Mouse (Mus musculus): ENCODE data around the gene Aktip. TPM values are rescaled to one million over a fixed set of nuclear protein-coding genes. Genes with fewer than 3 reads are reported as not detected.
A peak's percentile ranks its signal among the peaks of the same experiment; 100 is the strongest.

Gene Aktip
- polyA plus RNA-seq, 1 experiment from 2014 or later = 125 TPM

DNA sequence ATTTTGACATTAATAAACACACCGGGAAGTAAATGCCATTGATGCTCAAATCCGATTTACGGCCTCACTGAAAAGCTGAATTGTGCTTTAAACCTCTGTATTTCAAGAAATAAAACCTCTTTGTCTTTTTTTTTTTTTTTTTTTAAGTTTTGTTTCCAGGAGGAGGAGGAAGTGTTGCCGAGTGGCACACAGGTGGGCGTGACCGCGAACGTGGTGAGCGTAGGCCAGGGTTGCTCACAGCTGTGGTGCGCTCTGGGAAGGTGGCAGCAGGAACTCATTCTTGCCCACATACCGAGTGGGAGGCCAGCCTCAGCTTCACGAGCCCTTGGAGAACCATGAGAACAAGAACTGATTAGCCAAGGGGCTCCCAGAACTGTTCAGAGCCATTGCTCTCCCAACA is 13.4 kb downstream of the Aktip start:
- Histone ChIP-seq H3K9me3 (peaks cover 14% of the 10 kb centered on the region; the same call in 1 of the 2 replicates), H3K4me2 (no peak overlapping the region), H3K4me3 (no peak overlapping the region), H3K27ac (no peak overlapping the region), H3K4me1 (replicated peaks) (peaks cover 5% of the 10 kb centered on the region), H3K27me3 (peaks cover 21% of the 10 kb centered on the region), H3K36me3 (no peaks in the 10 kb centered on the region), H3K9ac (no peak overlapping the region)
- WGBS = 81% methylated on average over 12 of the region's 12 CpGs
- no peak for ATAC-seq (ENCODE audit: low FRiP score)

DNA sequence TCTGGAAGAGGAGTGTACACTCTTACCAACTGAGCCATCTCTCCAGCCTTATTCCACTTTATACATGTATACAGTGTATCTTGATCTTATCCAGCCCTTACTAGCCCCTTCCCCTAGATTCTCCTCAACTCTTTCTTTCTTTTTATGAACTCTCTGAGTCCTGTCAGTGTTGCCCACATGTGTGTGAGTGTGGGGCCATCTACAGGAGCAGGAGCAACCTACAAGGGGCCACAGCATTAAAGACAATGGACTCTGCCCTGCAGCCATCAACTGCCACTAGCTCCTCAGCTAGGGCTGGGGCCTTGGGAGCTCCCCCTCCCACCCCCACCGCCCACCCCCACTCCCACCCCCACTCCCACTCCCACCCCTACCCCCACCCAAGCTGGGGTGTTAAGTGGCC is 22.1 kb downstream of the Aktip start:
- H3K4me2 ChIP-seq = no peak overlapping the region
- 0 out of 2 replicates have a peak, but pooled peaks cover 3% of the 10 kb centered on the region for H3K4me1 ChIP-seq (replicated peaks)
- 0 out of 2 replicates have a peak, but pooled peaks cover 8% of the 10 kb centered on the region for H3K27me3 ChIP-seq
- H3K9ac ChIP-seq = no peak overlapping the region
- H3K36me3 ChIP-seq = no peaks in the 10 kb centered on the region
- H3K9me3 ChIP-seq = no peaks in the 10 kb centered on the region
- H3K27ac ChIP-seq = no peak overlapping the region
- no peak overlapping the region for H3K4me3 ChIP-seq
- 50% methylated on average over 1 of the region's 1 CpGs for whole genome bisulfite sequencing
- no peak for ATAC-seq (ENCODE audit: low FRiP score)

DNA sequence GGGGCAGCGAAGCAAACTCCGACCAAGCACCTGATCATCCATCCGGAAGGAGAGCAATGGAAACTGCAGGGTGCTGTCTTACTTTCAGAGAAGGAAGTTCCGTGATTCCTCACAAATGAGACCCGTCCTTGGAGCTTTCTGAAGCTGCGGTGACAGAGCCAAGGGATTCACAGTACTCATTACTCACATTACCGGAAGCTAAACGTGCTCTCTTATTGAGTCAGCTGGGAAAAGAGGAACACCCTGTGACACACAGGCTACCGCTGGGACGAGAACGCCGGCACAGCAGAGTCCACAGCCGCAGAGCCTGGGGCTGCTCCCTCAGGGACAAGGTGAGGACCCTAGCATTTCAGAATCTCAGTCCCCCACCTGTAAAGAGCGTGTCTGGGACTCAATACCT is 23.6 kb downstream of the Aktip start:
- WGBS = 67% methylated on average over 14 of the region's 14 CpGs
- peaks cover 14% of the 10 kb centered on the region for H3K4me1 ChIP-seq (replicated peaks)
- no peaks in the 10 kb centered on the region for H3K9me3 ChIP-seq
- H3K9ac ChIP-seq = no peak overlapping the region
- H3K4me2 ChIP-seq = no peak overlapping the region
- 0 out of 2 replicates have a peak, but pooled peaks cover 8% of the 10 kb centered on the region for H3K27me3 ChIP-seq
- no peak for ATAC-seq (ENCODE audit: low FRiP score)
- H3K36me3 ChIP-seq = no peaks in the 10 kb centered on the region
- no peak overlapping the region for H3K4me3 ChIP-seq
- no peak overlapping the region for H3K27ac ChIP-seq

DNA sequence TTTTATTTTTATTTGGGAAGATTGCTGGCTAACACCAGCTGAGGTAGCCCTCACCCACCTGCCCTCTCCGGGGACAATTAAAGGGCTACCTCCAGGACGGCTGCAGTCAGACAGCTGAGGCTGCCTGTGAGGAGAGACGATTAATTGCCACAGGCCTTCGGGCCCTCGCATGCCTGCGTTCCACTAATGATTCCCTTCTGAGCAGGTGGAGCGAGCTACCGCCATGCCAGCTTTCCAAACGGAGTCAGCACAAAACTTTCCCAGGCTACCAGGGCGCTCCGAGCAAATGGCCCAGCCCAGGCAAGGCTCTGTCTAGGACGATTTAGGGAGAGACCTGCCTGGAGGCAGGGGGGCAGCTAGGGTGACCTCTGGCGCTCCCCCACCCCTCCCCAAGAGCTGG is 28.2 kb downstream of the Aktip start:
- H3K27ac ChIP-seq = 0 out of 2 replicates have a peak overlapping the region, but pooled peaks have one; percentile 55
- no peaks in the 10 kb centered on the region for H3K9me3 ChIP-seq
- H3K4me3 ChIP-seq = no peak overlapping the region
- H3K4me1 ChIP-seq (replicated peaks) = peaks cover 28% of the 10 kb centered on the region
- H3K4me2 ChIP-seq = peak overlapping the region; percentile 42
- H3K36me3 ChIP-seq = no peaks in the 10 kb centered on the region
- peak overlapping the region; percentile 8; the same call in 1 of the 2 replicates for H3K9ac ChIP-seq
- peaks cover 16% of the 10 kb centered on the region; the same call in 1 of the 2 replicates for H3K27me3 ChIP-seq
- ATAC-seq (ENCODE audit: low FRiP score) = peak; percentile 59; the same call in 1 of the 2 replicates
- 32% methylated on average over 13 of the region's 13 CpGs for WGBS

DNA sequence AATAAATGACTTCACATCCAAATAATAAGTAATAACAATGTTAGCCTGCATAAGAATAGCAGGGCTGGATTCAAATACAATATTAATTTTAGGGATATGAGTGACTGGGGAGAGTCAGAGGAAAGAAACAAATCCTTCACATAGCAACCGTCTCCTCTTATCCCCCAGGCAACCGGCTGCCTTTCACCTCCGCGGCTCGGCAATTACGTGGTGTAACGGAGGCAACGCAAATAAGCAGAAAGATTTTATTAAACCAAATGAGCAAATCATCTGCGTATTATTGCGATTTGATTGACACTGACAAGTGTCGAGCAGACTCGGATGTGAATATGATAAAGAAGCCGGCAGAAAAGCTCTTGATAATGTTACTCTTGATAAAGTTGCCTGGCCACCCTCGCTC is 28.9 kb downstream of the Aktip start:
- Histone ChIP-seq H3K4me2 (peak overlapping the region; percentile 42), H3K9me3 (no peaks in the 10 kb centered on the region), H3K9ac (0 out of 2 replicates have a peak overlapping the region, but pooled peaks have one; percentile 5), H3K27me3 (peaks cover 11% of the 10 kb centered on the region; the same call in 1 of the 2 replicates), H3K4me1 (replicated peaks) (peaks cover 25% of the 10 kb centered on the region), H3K27ac (peak overlapping the region; percentile 52; the same call in 1 of the 2 replicates), H3K4me3 (no peak overlapping the region; the same call in 1 of the 2 replicates), H3K36me3 (no peaks in the 10 kb centered on the region)
- 19% methylated on average over 14 of the region's 14 CpGs for WGBS
- 0 out of 2 replicates have a peak, but pooled peaks have one; percentile 60 for ATAC-seq (ENCODE audit: low FRiP score)

GRCm38 (mm10) chr8:91170152-91170551 is 29.6 kb downstream of the Aktip start:
- no peak overlapping the region for H3K4me3 ChIP-seq
- H3K4me2 ChIP-seq = no peak overlapping the region
- ATAC-seq (ENCODE audit: low FRiP score) = no peak
- peaks cover 25% of the 10 kb centered on the region for H3K4me1 ChIP-seq (replicated peaks)
- peaks cover 11% of the 10 kb centered on the region; the same call in 1 of the 2 replicates for H3K27me3 ChIP-seq
- no peaks in the 10 kb centered on the region for H3K36me3 ChIP-seq
- no peak overlapping the region for H3K9ac ChIP-seq
- no peak overlapping the region for H3K27ac ChIP-seq
- H3K9me3 ChIP-seq = peaks cover 3% of the 10 kb centered on the region; the same call in 1 of the 2 replicates
- 84% methylated on average over 6 of the region's 6 CpGs for WGBS

GRCm38 (mm10) chr8:91159959-91160800 is 39.6 kb downstream of the Aktip start:
- no peak overlapping the region for H3K4me3 ChIP-seq
- peaks cover 10% of the 10 kb centered on the region for H3K4me1 ChIP-seq (replicated peaks)
- no peak overlapping the region for H3K4me2 ChIP-seq
- no peaks in the 10 kb centered on the region for H3K36me3 ChIP-seq
- H3K27ac ChIP-seq = no peak overlapping the region
- H3K9me3 ChIP-seq = peaks cover 3% of the 10 kb centered on the region; the same call in 1 of the 2 replicates
- ATAC-seq (ENCODE audit: low FRiP score) = 0 out of 2 replicates have a peak, but pooled peaks have one; percentile 36
- no peak overlapping the region for H3K9ac ChIP-seq
- no peaks in the 10 kb centered on the region for H3K27me3 ChIP-seq
- WGBS = 38% methylated on average over 15 of the region's 15 CpGs

DNA sequence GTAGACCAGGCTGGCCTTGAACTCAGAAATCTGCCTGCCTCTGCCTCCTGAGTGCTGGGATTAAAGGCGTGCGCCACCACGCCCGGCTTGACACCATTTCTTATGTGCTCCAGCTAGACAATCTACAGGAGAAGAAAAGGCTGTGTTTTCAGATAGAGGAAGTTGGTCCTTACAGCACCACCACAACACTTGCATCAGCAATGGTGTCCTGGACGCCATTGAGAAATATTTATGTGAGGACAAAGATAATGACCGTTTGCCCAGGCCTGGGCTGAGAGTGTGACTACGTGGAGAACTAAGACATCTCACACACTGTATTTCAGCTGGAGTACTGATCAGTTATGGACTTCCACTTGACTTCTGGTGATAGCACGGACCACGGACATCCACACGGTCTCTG is 41.2 kb downstream of the Aktip start:
- Histone ChIP-seq H3K27ac (no peak overlapping the region), H3K36me3 (no peaks in the 10 kb centered on the region), H3K9ac (no peak overlapping the region), H3K4me3 (no peak overlapping the region), H3K27me3 (no peaks in the 10 kb centered on the region), H3K9me3 (no peaks in the 10 kb centered on the region), H3K4me2 (no peak overlapping the region), H3K4me1 (replicated peaks) (peaks cover 10% of the 10 kb centered on the region)
- ATAC-seq (ENCODE audit: low FRiP score) = no peak
- WGBS = 95% methylated on average over 10 of the region's 10 CpGs

- Histone ChIP-seq H3K27me3 (no peaks in the 10 kb centered on the region), H3K9ac (no peak overlapping the region), H3K4me2 (no peak overlapping the region), H3K4me3 (no peak overlapping the region), H3K4me1 (replicated peaks) (peaks cover 1% of the 10 kb centered on the region), H3K9me3 (0 out of 2 replicates have a peak, but pooled peaks cover 3% of the 10 kb centered on the region), H3K36me3 (no peaks in the 10 kb centered on the region), H3K27ac (no peak overlapping the region)
- 40% methylated on average over 6 of the region's 6 CpGs for WGBS
- ATAC-seq (ENCODE audit: low FRiP score) = no peak
These were observed 45.2 kb downstream of the Aktip start for GRCm38 (mm10) chr8:91154564-91154963.

DNA sequence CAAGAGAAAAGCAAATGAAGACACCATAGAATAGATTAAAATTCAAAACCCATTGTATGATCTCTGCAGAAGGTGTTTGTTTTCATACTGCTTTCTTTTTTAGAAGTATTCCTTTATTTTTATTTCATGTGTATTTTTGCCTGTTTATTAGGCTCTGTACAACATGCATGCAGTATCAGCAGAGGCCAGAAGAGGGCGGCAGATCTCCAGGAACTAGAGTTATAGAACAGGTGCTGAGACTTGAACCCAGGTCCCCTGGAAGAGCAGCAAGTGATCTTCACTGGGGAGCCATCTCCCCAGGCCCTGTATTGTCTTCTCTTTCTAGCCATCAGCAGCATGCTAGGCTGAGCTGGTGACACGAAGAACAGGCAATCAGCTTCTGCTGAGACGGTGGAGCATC is 45.9 kb downstream of the Aktip start:
- no peak overlapping the region for H3K9ac ChIP-seq
- no peak overlapping the region for H3K4me2 ChIP-seq
- no peak overlapping the region for H3K27ac ChIP-seq
- WGBS = 78% methylated on average over 3 of the region's 3 CpGs
- no peaks in the 10 kb centered on the region for H3K36me3 ChIP-seq
- H3K9me3 ChIP-seq = 0 out of 2 replicates have a peak, but pooled peaks cover 3% of the 10 kb centered on the region
- no peaks in the 10 kb centered on the region for H3K27me3 ChIP-seq
- H3K4me1 ChIP-seq (replicated peaks) = no peaks in the 10 kb centered on the region
- no peak for ATAC-seq (ENCODE audit: low FRiP score)
- no peak overlapping the region for H3K4me3 ChIP-seq

- Histone ChIP-seq H3K4me3 (no peak overlapping the region), H3K9ac (no peak overlapping the region), H3K27ac (no peak overlapping the region), H3K36me3 (no peaks in the 10 kb centered on the region), H3K27me3 (no peaks in the 10 kb centered on the region), H3K9me3 (0 out of 2 replicates have a peak, but pooled peaks cover 3% of the 10 kb centered on the region), H3K4me2 (no peak overlapping the region), H3K4me1 (replicated peaks) (no peaks in the 10 kb centered on the region)
- 90% methylated on average over 7 of the region's 7 CpGs for WGBS
- ATAC-seq (ENCODE audit: low FRiP score) = no peak
These were observed 48.2 kb downstream of the Aktip start for GRCm38 (mm10) chr8:91151531-91151930.

- WGBS = 80% methylated on average over 3 of the region's 3 CpGs
- Histone ChIP-seq H3K36me3 (no peaks in the 10 kb centered on the region), H3K27ac (no peak overlapping the region), H3K9me3 (0 out of 2 replicates have a peak, but pooled peaks cover 3% of the 10 kb centered on the region), H3K27me3 (no peaks in the 10 kb centered on the region), H3K4me3 (no peak overlapping the region), H3K4me1 (replicated peaks) (no peaks in the 10 kb centered on the region), H3K9ac (no peak overlapping the region), H3K4me2 (no peak overlapping the region)
- ATAC-seq (ENCODE audit: low FRiP score) = no peak
These were observed 50.5 kb downstream of the Aktip start for GRCm38 (mm10) chr8:91149298-91149697.

Data from hindbrain, embryonic 13.5 days (tissue).